Mouse (Mus musculus): ENCODE results near the gene Cryba4.

Cryba4 gene

DNA sequence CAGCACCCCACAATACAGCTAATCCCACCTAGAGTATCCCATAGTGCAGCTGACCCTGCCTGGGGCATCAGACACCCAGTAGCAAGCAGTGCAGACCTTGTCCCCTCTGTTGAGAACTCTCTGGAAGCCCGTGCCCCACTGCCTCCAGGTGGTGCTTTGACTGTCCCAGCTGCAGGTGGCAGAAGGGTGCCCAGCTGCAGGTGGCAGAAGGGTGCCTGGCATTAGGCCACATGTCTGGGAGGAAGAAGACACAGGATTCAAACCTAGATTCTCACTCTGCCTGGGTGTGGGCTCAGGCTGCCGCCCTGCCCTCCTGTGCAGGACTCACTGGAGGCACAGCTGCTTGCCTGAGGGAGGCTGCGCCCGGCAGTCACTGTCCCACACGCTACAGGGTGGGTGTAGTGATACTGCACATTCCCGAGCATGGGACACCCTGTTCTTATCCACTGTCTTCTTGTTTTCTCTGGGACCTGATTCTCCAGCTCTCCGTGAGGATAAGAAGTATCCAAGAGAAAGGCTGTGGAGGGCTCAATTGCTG is 33.3 kb upstream of the Cryba4 start:
- peak; percentile 49 to 65 for DNase-seq

DNA sequence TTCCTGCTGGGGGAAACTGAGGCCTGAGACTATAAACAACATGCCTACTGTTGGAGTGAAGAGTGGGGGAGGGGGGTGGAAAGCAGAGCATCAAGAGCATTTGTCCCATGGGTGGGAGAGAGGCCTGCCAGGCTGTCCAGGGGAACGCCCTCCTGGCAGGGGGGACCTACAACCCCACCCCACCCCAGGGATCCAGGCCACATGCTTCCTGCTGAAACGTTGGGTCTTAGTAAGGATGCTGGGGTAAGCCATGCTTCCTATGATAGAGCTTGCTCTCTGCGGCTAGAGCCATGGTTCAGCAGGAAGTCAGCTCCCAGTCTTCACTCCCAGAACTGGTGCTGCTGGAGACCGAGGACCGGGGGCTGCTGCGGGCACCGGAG is 31.9 kb upstream of the Cryba4 start:
- DNase-seq, result no peak

DNA sequence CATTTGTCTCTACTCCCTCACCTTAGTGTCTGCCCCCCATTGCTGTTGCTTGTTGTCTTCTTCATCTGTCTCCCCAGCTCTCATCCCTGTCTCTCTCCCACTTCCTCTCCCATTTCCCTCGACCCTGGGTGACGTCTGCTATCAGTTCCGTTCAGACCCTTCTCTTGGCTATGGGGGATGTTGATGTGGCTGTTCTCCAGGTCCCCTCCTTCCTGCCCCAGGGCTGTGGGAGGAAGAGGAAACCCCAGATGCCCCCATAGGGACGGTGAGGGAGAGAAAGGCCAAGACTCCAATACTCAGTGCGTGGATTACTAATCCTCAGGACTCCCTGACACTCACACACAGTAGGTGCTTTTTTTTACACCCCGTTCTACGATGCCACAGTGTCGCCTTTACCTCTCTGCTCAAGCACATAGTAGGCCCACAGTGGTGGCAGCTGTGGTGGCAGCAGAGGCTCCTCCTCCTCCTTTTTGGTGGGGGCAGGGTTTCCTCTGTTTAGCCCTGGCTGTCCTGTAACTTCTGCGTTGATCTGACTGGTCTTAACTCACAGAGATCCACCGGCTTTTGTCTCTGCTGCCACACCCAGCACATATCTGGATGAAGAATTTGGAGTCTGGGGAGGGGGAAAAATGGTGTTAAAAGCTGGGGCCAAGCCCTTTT is 31.4 kb upstream of the Cryba4 start:
- no peak for DNase-seq

DNA sequence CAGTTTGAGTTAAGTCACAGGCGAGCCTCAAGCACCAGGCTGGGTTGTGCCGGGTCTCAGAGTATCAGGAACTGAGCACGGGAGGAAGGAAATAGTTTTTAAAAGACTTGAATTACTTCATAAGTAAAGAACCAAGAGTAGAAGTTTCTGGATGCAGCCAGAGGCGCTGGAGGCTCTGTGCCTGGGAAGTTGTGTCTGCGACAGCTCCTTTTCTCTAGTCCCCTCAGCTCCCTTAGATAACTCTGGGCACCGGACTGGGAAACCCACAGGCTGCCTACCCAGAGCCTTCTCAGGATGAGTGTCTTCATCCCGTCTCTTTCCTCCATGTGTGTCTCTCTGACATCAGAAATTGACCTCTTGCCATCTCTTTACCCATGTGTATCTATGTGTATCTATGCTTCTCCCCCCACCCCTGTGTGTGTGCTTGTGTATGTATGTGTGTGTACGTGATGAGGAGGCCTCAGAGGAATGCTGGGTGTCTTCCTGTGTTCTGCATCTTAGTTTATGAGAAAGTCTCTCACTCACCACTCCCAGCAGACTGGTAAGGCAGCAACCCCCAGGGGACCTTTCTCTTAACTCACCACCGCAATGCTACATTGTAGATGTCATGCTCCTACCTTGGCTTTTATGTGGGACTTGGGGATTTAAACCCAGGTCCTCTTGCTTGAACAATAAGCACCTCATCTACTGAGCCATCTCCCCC is 30.6 kb upstream of the Cryba4 start:
- no peak for DNase-seq

DNA sequence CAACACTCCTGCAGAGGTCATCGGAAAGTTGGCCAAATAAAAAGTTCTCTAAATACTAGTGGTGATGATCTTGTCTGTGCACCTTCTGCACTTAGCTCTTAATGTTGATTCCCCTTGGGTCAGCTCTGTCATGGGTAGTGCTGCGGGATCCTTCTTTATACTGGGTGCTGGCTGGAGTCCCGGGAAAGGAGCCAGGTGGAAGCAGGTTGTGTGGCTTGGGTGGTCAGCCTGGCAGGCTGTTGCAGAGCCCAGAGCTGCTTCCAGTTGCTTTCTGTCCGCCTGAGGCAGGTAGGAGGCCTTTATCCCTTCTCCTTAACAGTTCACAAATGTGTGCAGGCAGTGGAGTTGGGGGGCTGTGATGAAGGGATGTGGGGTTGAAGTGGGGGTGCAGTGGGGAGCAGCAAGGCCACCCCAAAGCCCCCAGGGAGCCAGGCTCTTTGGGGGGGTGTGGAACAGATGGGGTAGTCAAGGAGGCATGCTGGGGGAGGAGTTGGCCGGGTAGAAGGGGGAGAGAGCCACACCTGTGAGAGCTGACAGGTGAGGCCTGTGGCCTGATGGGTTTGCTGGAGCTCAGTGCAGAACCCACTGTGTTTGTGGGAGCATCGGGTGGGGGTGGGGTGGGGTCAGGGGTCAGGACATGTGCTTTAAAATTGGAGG is 29.9 kb upstream of the Cryba4 start:
- DNase-seq, result no peak

DNA sequence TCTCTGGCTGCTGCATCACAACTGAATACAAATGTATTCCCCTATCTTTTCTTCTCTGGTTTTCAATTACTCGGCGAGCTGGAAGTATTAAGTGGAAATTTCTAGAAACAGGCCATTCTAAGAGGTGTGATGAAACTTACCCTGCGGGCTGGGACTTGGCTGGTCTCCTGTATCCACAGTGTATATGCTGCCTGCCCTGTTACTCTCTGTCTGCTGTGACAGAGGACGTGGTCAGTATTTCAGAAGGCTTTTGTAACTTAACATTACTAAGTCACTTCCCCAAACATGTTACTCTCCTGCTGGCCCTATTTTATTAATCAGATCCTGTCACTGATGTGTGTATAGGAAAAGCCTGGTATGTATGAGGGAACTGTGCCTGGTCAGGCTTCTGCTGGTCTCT is 29.4 kb upstream of the Cryba4 start:
- DNase-seq, result no peak

DNA sequence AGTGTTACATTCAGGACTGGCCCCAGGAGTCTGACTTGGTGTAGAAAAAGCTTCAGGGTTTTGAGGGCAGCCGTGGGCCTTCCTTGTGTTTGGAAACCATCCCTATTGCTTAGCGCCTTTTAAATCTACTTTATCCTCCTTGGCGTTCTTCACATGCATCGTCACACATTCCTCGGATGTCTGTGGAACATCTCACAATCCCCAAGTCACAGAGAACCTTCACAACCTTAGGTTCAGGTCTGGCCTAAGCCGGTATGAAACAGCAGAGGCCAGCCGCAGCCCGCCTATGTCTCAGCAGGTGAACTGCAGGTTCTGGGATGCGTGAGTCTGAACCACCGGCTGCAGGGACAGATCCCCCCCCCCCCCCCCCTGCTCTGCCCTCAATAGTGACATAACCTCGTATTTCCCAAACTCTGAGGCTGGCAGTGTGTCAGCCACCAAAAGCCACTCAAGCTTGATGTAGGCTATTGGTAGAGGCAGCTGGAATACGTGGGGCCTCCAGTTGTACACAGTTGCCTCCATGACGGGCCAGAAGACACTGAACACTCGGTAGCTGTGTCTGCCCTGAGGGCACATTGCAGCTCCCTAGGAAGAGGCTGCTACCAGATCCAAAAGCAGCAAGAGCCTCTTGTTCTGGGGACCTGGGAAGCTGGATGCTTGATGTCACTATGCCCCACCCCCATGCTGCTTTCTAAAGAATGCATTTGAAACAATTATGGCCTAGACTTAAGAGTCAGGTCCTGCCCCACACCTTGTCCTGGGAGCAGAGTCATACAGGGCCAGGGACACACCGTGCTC is 28.7 kb upstream of the Cryba4 start:
- no peak for DNase-seq

DNA sequence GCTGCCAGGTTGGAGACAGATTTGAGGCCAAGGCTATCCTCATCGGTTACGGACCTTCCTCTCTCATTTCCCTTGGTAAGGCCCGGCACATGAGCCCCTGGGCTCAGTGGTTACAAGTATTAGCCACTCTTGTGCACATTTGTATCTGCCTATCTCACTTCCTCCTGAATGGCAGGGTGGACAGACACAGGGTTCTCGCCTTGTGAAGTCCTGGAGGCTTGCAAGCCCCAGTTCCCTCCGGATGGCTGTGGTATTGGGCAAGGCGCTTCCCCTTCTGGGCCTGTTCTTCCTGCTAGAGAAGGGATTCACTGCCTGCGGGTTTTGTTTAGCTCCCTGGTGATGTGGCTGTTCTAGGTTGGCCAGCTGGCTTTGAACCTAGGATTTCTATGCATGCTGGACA is 27.8 kb upstream of the Cryba4 start:
- DNase-seq, result no peak

DNA sequence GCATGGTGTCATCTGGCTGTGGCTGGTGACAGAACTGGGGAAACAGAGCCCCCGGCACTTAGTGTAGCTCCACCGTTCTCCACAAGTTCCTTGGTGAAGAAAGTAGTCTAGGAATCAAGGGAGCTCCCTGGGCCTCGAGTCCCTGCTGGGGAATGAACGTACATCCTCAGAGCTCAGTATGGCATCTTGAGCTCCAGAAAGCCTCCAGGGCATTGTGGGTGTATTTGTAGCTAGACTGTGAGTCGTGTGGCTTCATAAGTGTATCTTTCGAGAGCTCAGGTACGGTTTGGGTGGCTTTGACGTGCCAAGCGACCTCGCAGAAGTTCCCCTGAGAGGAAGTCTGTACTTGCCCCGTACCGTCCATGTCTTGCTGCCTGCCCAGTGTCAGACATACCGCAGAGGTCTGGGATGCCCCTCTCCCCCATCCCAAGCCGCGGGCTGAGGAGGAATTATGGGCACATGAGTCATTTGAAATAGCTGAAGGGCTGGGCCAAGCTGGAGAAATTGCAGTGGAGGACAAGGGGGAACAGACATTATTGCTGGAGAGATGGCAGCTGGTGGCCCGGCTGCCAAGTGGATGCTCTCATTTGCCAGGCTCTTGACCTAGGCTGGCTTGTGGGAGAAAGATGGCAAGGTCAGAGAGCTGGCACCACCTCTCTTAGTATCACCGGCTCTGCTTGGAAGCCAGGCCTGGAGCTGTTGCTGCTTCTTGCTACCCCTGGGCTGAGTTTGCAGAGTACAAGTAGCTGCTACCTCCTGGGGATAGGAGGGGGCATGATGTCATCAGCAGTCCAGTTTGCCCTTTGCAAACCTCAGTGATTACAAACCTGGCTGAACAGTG is 27.1 kb upstream of the Cryba4 start:
- no peak for DNase-seq

DNA sequence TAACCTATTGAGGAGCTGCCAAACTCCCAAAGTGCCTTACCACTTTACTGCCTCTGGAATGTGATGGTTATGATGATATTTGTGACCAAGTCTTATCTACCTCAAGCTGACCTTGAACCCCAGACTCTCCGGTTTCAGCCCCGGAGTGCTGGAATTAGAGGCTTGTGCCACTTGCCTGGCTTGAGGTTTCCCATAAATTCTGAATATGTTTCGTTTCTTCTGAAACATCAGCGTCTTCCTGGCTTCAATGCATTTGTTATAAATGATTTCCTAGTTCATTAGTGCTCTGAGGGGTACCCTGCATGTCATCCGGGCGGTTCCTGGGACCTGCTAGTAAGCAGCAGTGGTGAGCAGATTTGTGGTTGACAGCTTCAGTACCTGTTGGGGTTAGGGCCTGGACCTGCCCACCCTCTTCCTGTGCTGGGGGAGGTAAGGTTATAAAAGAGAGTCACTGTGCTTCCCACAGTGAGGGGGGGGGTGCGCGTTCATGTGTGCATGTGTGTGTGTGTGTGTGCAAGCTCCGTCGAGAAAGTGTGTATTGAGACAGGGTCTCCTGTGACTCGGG is 25.7 kb upstream of the Cryba4 start:
- DNase-seq, result no peak

DNA sequence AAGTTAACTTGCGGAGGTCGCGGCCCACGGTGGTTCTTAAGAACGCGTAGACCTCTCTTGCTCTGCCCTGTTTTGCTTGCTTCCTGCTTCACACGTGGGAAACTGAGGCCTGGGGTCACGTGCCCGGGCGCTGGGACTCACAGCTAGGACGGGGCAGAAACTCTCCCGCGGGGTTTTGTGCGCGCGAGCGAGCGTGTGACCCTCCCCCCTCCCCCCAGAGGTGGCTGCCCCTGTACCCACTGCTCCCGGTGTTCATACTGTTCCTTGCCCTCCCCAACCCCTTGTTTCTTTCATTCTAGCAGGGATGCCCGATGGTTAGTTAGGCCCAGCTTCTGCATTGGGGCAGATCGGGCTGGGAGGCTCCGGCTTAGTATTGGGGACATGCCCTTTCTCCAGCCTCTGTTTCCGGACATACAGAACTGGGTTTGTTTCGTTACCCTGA is 24.6 kb upstream of the Cryba4 start:
- no peak for DNase-seq

DNA sequence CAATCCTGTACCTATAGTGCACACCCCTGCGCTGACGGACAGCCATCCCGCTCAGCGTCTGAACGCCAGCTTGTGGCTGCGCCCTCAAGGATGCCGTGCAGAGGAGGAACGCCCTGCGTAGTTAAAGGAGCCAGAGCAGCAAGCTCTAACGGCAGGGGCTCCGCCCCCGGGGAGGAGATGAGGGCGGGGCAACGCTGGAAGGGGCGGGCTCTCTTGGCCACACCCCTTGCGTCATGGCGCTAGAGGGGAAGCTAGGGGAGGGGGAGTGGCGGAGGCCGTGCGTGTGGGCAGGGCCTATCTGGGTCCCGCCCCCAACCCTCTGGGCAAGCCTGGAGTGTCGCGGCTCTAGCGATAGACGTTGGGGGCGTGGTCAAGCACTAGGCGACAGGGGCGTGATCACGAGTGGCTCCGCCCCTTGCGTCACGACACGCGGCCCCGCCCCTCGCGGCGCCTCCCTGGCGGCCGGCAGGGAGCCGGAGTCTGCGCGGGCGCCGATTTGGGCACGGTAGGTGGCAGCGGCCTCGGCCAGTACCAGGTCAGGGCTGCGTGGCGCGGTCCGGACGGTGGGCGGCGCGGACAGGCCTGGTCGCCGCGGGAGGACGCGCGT is 24.1 kb upstream of the Cryba4 start, which contains the start of gene Tpst2:
Tpst2 (plus strand) TSS at position 425 of the 607 bp plus-strand sequence.
- DNase-seq, result peak; percentile 99 to 100

DNA sequence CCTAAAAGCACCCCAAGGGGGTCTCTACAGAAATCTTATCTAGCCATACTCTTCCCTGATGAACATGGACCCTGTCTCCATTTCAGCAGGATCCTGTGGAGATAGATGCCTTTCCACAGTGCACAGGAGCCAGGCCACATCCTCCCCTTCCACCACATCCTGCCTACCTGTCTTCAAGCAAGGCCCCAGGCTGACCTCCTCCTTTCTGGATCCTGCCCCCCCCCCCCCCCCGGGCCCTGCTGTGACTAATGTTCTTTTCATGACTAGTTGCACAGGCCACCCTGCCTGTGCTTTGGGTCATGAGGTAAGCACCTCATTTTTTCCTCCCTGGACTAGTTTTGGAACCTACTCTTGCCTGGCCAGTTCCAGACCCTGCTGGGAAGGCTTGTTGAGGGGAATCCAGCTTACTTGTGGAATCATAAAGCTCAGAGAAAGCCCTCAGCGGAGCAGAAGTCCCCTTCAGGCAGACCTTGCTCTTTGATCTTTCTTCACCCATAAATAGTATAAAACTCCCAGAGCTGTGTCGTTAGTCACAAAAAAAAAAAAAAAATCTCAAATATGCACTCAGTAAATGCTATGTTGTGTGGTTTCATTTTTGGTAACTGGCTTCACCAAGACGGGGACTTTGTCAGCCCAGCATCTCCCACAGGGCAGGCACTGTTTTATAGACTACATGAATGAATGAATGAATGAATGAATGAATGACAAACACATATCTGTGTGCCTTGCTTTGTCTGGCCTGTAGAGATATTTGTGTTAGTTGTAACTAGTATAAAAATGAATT is 22.9 kb upstream of the Cryba4 start:
- no peak for DNase-seq

DNA sequence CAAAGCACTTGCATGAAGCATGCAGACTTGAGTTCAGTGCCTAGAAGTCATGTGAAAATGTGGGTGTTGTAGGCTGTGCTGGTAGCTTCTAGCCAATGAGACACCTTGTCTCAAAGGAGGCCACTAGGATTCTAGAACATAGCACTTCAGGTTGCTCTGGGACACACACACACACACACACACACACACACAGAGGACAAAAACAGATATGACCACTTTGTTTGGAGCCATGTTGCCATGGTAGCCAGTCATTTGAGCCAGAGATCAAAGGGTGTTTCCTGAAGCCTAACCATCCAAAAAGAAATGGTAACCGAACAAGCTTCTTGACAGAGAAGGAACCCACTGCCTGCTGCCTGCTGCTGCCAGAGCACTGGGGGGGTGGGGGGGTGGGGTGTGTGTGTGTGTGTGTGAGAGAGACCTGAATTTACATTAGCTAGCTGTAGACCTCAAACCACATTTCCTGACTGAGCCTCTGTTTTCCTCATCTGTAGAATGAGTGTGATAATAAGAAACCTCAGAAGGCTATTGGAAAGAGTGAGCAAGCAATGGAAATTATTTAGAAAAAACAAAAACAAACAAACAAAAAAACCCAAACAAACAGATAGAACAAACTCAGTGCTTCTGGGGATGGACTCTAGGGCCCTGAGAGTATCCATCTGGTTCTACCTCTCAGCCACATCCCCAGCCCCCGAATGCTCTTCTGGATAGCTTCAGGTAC is 21.6 kb upstream of the Cryba4 start:
- DNase-seq, result no peak

DNA sequence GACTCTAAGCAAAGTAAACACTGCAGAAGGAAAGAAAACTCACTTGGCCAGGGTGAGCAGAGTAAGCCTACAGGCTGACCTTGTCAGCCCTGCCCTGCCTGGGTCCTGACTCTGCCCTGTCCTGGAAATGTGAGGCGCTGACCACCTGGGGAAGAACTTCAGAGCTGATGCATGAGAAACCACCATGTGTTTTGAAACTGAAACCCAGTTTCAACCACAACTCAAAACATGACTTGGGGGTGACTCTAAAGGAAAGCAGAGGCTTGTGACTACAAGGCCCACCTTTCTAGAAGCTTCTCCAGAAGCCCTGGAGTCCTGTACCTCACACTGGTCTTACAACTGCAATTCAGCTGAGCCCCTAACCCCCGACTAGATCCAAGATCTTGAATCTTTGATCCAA is 20.6 kb upstream of the Cryba4 start:
- no peak for DNase-seq

DNA sequence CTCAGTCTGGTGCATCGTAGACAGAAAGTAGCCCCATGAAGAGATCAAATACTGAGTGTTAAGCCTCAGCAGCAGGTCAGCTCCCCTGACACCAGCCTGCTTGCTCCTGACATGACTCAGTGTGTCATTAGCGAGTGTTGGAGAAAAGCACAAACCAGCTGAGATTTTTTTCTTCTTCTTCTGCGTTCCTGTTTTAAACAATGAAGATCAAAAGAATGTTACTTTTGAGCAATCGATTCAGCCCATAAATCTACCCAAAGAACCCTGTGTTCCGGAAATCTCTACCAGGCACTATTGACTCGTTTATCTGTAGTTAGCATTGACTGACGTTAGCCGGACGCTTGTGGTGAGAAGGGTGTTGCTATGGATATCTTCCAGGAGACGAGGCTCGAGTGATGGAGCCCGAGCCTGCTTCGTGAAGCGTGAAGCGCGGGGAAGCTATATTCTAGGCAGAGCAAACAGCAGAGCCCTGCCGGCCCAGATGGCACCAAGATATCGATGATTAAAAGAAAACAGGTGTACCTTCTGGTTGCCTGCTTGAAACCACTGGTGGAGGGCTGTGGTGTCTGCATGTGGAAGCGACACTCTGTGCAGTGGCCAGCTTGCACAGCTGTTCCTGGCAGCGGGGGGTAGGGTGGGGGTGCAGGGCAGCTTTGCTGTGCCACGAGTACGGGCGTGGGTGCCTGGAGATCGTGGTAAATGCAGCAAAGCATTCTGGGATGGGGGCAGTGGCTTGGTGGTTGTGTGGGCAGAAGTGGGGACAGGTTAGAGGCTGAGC is 18.6 kb upstream of the Cryba4 start:
- peak in 1 of 2 experiments; percentile 59 for DNase-seq

DNA sequence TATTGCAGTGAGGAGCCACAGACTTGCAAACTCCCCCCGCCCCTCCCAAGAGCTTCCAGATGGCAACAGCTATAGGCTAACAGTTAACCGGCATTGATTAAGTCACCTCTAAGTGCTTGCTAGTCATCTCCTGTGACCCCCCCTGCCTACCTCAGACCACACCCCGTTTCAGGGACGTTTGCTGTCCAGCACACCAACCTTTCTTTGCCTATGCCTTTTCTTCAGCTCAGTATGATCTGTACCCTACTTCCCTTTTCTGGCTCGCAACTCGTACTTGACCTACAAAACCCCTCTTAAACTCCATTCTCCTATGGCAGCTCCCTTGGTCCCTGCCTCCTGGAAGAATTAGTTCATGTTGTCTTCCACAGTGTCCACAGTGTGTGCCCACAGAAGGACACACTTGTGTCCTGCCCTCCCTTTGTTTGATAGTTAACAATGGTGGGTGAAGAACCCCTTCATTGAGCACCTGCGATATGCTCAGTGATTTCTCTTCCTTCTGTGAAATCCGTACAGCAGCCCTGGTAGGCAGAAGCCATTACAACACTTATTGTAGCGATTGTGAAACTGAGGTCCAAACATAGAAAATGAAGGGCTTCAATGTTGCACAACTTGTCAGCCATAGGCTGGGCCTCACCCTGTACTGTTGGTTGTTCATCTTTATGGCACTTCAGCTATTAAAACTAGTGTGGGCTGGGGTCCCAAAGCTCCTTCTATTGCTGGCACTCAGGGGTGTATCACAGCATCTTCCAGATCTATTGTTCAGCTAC is 13.9 kb upstream of the Cryba4 start:
- DNase-seq, result no peak

DNA sequence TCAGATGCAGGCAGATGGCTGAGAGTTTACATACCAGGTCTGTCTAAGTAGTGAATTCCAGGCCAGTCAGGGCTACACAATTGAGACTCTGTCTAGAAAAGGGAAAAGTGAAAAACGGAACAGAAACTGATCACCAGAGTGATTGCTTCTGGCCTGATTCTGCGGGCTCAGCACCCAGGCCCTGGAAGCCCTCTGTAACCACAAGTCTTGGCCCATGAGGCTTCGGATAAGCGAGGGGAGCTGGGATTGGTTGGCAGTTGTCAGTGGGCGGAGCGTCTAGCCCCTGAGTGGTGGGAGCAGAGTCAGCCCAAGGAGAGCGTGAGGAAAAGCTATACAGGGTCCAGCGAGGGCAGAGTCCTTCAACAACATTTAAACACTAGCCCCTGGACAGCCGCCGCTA is 13.2 kb upstream of the Cryba4 start:
- no peak for DNase-seq

Measured in thymus, adult 18-20 months (tissue).